Mouse (Mus musculus): ENCODE results near the gene Itpr1. TPM values are rescaled to one million over a fixed set of nuclear protein-coding genes. Genes with fewer than 3 reads are reported as not detected.
A peak's percentile ranks its signal among the peaks of the same experiment; 100 is the strongest.

Gene Itpr1
- polyA plus RNA-seq, 1 experiment from 2014 or later = 3.3 TPM

- Histone ChIP-seq H3K27ac (replicated peaks) (no peak overlapping the region), H3K36me3 (no peaks in the 10 kb centered on the region), H3K4me1 (no peaks in the 10 kb centered on the region), H3K27me3 (replicated peaks) (no peaks in the 10 kb centered on the region), H3K4me2 (no peak overlapping the region), H3K9me3 (replicated peaks) (no peaks in the 10 kb centered on the region), H3K9ac (replicated peaks) (no peak overlapping the region), H3K4me3 (replicated peaks) (no peak overlapping the region)
- WGBS = 92% methylated on average over 2 of the region's 2 CpGs
- ATAC-seq (ENCODE audit: low FRiP score) = no peak
Measured at GRCm38 (mm10) chr6:108290978-108291377, 78.1 kb downstream of the Itpr1 start.

GRCm38 (mm10) chr6:108291556-108291955, 78.7 kb downstream of the Itpr1 start:
- Histone ChIP-seq H3K27ac (replicated peaks) (no peak overlapping the region), H3K4me1 (no peaks in the 10 kb centered on the region)

DNA sequence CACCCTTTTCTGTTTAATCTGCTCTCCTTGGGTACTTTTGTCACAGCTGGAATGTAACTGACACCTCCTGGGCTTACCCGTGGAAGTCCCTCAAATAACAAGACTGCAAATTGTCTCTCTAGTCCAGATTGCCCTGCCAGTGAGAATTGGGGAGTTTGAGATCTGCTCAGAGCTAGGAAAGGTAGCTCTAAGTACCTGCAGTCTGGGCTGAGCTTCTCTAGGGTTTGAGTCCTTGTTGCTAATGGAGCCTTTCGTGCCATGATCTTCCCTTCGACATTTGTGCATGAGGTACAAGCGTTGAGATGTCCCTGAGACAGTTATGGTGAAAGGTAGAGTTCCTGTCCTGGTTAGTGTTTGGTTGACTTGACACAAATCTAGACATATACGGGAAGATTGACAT, 89.0 kb downstream of the Itpr1 start:
- no peak for ATAC-seq (ENCODE audit: low FRiP score)
- no peak overlapping the region for H3K4me2 ChIP-seq
- 87% methylated on average over 5 of the region's 5 CpGs for WGBS
- H3K4me3 ChIP-seq (replicated peaks) = no peak overlapping the region
- no peak overlapping the region for H3K9ac ChIP-seq (replicated peaks)
- no peak overlapping the region for H3K27ac ChIP-seq (replicated peaks)
- H3K27me3 ChIP-seq (replicated peaks) = no peaks in the 10 kb centered on the region
- no peaks in the 10 kb centered on the region for H3K9me3 ChIP-seq (replicated peaks)
- 0 out of 2 replicates have a peak, but pooled peaks cover 3% of the 10 kb centered on the region for H3K4me1 ChIP-seq
- H3K36me3 ChIP-seq = no peaks in the 10 kb centered on the region

More at GRCm38 (mm10) chr6:108291556-108291955, 78.7 kb downstream of the Itpr1 start:
- H3K36me3 ChIP-seq = no peaks in the 10 kb centered on the region
- WGBS = 93% methylated on average over 3 of the region's 3 CpGs
- no peak for ATAC-seq (ENCODE audit: low FRiP score)
- H3K27me3 ChIP-seq (replicated peaks) = no peaks in the 10 kb centered on the region
- H3K4me3 ChIP-seq (replicated peaks) = no peak overlapping the region
- H3K9ac ChIP-seq (replicated peaks) = no peak overlapping the region
- H3K4me2 ChIP-seq = no peak overlapping the region
- H3K9me3 ChIP-seq (replicated peaks) = no peaks in the 10 kb centered on the region

DNA sequence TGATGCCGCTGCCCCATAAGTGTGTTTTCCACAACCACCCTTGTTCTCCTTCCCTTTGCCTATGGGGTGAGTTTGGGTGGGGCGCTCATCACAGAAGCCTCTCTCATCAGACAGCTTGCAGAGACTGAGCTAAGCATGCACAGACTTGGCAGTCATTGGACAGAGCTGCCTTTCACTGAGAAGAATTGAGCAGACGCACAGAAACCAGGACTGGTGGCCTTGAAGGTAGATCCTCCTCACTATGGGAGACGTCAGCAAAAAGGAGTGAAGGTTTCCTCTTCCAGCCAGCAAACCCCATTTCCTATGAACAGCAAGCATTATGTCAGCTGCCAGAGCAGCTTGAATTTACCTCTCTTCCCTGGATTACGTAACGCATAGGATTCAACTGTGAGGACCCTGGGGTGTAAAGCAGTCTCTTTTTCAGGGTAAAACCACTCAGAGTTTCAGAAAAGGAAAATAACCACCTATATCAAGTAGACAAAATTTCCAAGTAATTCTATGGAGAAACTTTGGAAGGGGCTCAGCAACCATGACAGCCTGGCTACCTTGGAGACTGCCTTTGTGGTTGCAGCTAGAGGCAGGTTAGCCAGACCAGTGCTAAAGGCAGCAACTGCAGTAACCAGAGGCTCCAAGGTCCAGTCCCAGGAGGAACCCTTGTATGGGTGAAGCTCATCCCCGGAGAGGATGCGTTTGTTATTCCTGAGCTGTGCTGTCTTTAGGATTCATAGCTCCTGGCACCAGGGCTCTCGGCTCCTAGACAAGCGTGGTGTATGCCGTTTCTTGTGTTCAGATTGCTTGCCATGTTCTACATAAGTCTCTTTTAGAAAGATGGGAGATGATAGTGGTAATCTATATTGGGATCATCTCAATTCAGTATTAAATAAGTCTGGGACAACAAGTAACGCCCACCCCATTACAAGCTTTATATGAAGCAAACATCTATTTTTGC, 91.0 kb downstream of the Itpr1 start:
- Histone ChIP-seq H3K9me3 (replicated peaks) (no peaks in the 10 kb centered on the region), H3K4me2 (no peak overlapping the region), H3K4me1 (peaks cover 9% of the 10 kb centered on the region), H3K27ac (replicated peaks) (no peak overlapping the region), H3K36me3 (no peaks in the 10 kb centered on the region), H3K9ac (replicated peaks) (no peak overlapping the region), H3K4me3 (replicated peaks) (no peak overlapping the region), H3K27me3 (replicated peaks) (no peaks in the 10 kb centered on the region)
- WGBS = 88% methylated on average over 12 of the region's 12 CpGs
- no peak for ATAC-seq (ENCODE audit: low FRiP score)

GRCm38 (mm10) chr6:108305171-108305779, 92.4 kb downstream of the Itpr1 start:
- Histone ChIP-seq H3K27ac (replicated peaks) (no peak overlapping the region), H3K4me3 (replicated peaks) (no peak overlapping the region), H3K4me2 (no peak overlapping the region), H3K36me3 (no peaks in the 10 kb centered on the region), H3K9ac (replicated peaks) (no peak overlapping the region), H3K9me3 (replicated peaks) (no peaks in the 10 kb centered on the region), H3K27me3 (replicated peaks) (no peaks in the 10 kb centered on the region), H3K4me1 (peaks cover 19% of the 10 kb centered on the region)
- 57% methylated on average over 12 of the region's 12 CpGs for WGBS
- ATAC-seq (ENCODE audit: low FRiP score) = no peak

- no peaks in the 10 kb centered on the region for H3K9me3 ChIP-seq (replicated peaks)
- H3K27ac ChIP-seq (replicated peaks) = 0 out of 2 replicates have a peak overlapping the region, but pooled peaks have one; percentile 24
- H3K9ac ChIP-seq (replicated peaks) = no peak overlapping the region
- H3K27me3 ChIP-seq (replicated peaks) = no peaks in the 10 kb centered on the region
- H3K4me3 ChIP-seq (replicated peaks) = no peak overlapping the region
- no peaks in the 10 kb centered on the region for H3K36me3 ChIP-seq
- 68% methylated on average over 11 of the region's 11 CpGs for WGBS
- ATAC-seq (ENCODE audit: low FRiP score) = no peak
- H3K4me1 ChIP-seq = peaks cover 19% of the 10 kb centered on the region
- H3K4me2 ChIP-seq = no peak overlapping the region
Measured at GRCm38 (mm10) chr6:108306240-108306639, 93.3 kb downstream of the Itpr1 start.

DNA sequence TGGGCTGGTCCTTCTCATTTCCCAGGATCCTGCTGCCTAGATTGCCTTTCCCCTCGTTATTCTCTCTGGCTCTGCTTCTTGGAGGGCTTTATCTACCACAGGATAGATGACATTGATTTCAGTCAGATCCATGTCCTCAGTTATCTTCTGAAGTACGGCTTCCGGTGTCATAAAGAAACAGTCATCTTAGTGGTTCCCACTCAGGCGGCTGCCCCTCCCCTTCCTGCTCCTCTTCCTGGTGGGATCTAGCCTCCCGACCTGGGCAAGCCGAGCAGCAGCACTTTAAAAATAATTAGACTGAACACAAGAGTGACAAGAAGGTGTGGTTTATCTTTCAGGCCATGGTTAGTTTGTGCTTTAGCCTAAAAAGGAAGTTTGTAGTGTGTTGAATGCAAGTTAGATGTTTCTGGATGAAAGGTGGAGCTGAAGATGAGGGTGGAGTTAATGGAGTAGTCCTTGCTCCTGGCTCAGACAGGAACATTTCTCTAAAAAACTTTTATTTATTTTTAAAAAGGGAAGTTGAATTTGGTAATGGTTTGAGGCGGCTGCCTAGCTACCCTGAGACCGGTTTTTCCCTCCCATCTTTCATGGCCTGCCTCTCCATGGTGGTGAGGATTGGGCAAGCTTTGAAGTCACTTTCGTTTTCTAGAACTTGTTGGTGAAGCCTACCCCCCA, 94.2 kb downstream of the Itpr1 start:
- 72% methylated on average over 9 of the region's 9 CpGs for WGBS
- no peak for ATAC-seq (ENCODE audit: low FRiP score)
- H3K9me3 ChIP-seq (replicated peaks) = no peaks in the 10 kb centered on the region

DNA sequence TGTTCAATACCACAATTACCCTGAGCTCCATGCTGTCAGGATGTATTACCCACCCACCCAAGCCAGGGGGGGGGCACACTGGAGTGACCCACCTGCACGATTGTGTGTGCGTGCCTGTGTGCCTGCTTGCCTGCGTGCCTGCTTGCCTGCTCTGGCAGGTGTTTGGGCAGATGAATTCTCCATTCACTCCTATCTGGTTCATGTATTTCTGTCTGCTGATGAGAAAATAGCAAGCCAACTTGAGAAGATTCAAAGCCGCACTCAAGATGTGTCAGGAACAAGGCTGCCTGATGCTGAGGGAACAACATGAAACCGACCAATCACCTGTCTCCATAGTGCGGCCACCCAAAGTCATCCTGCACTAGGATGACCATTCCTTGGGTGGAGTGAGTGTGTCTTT, 94.9 kb downstream of the Itpr1 start:
- Histone ChIP-seq H3K9ac (replicated peaks) (no peak overlapping the region), H3K9me3 (replicated peaks) (no peaks in the 10 kb centered on the region), H3K27me3 (replicated peaks) (no peaks in the 10 kb centered on the region), H3K27ac (replicated peaks) (no peak overlapping the region), H3K4me2 (no peak overlapping the region), H3K4me1 (peaks cover 19% of the 10 kb centered on the region), H3K4me3 (replicated peaks) (no peak overlapping the region), H3K36me3 (no peaks in the 10 kb centered on the region)
- no peak; the same call in 1 of the 2 replicates for ATAC-seq (ENCODE audit: low FRiP score)
- WGBS = 91% methylated on average over 6 of the region's 6 CpGs

More for the DNA sequence above, 94.2 kb downstream of the Itpr1 start:
- H3K27me3 ChIP-seq (replicated peaks) = no peaks in the 10 kb centered on the region
- no peak overlapping the region for H3K27ac ChIP-seq (replicated peaks)
- H3K4me1 ChIP-seq = peaks cover 19% of the 10 kb centered on the region
- H3K4me3 ChIP-seq (replicated peaks) = no peak overlapping the region
- H3K36me3 ChIP-seq = no peaks in the 10 kb centered on the region
- no peak overlapping the region for H3K9ac ChIP-seq (replicated peaks)
- H3K4me2 ChIP-seq = no peak overlapping the region

- H3K4me2 ChIP-seq = no peak overlapping the region
- no peaks in the 10 kb centered on the region for H3K9me3 ChIP-seq (replicated peaks)
- no peaks in the 10 kb centered on the region for H3K36me3 ChIP-seq
- H3K27ac ChIP-seq (replicated peaks) = no peak overlapping the region
- no peaks in the 10 kb centered on the region for H3K27me3 ChIP-seq (replicated peaks)
- no peak overlapping the region for H3K9ac ChIP-seq (replicated peaks)
- 55% methylated on average over 8 of the region's 8 CpGs for WGBS
- ATAC-seq (ENCODE audit: low FRiP score) = no peak
- peaks cover 16% of the 10 kb centered on the region for H3K4me1 ChIP-seq
- H3K4me3 ChIP-seq (replicated peaks) = no peak overlapping the region
Measured at GRCm38 (mm10) chr6:108309391-108310182, 96.7 kb downstream of the Itpr1 start.

DNA sequence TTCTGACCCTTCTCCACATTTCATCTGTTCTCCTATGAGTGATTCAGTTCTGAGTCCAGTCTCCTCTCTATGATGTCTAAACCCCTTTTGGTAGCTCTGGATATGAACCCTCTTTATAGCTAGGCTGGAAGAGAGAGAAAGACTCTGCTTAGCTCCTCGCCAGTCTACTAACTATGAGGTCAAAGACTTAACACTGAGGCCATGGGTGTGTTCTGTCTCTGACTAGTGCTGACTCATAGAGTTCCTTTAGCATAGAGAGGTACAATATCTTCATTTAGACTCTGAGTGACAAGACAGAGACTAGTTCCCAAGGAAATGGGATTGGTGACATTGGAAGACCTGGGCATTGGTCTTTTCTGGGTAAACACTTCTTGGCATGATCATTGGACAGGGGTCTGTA, 100.2 kb downstream of the Itpr1 start:
- Histone ChIP-seq H3K36me3 (no peaks in the 10 kb centered on the region), H3K9me3 (replicated peaks) (no peaks in the 10 kb centered on the region), H3K9ac (replicated peaks) (no peak overlapping the region), H3K4me1 (peaks cover 21% of the 10 kb centered on the region), H3K4me3 (replicated peaks) (no peak overlapping the region), H3K27me3 (replicated peaks) (no peaks in the 10 kb centered on the region), H3K4me2 (no peak overlapping the region), H3K27ac (replicated peaks) (no peak overlapping the region)
- ATAC-seq (ENCODE audit: low FRiP score) = no peak
- 90% methylated on average over 1 of the region's 1 CpGs for WGBS

- Histone ChIP-seq H3K4me2 (no peak overlapping the region), H3K4me3 (replicated peaks) (no peak overlapping the region), H3K4me1 (peaks cover 14% of the 10 kb centered on the region), H3K27ac (replicated peaks) (no peak overlapping the region), H3K36me3 (no peaks in the 10 kb centered on the region), H3K27me3 (replicated peaks) (no peaks in the 10 kb centered on the region), H3K9me3 (replicated peaks) (no peaks in the 10 kb centered on the region), H3K9ac (replicated peaks) (no peak overlapping the region)
- ATAC-seq (ENCODE audit: low FRiP score) = no peak
- 100% methylated on average over 1 of the region's 1 CpGs for WGBS
Measured at GRCm38 (mm10) chr6:108313997-108314396, 101.1 kb downstream of the Itpr1 start.

All from neural tube, embryonic 15.5 days (tissue).